Mouse (Mus musculus) bone marrow, adult 2 months (tissue): ENCODE data around the gene Nusap1. TPM values are rescaled to one million over a fixed set of nuclear protein-coding genes. Genes with fewer than 3 reads are reported as not detected.

Source experiments
- H3K27ac ChIP-seq: fragments of 200-500 bp; 2 replicates; pipeline ENCODE4 v1.5.1; 2012; ENCODE audit warnings: low read depth, mild to moderate bottlenecking, control low read depth, inconsistent platforms, low read length; ENCODE audit not compliant: control insufficient read depth, poor library complexity, insufficient read depth
- H3K4me1 ChIP-seq: fragments of 200-500 bp; 2 replicates; pipeline ENCODE4 v1.6.1; 2011; ENCODE audit warnings: low read length; ENCODE audit not compliant: control insufficient read depth, insufficient read depth
- H3K4me3 ChIP-seq: fragments of 200-500 bp; replicated peaks from 2 replicates; pipeline ENCODE3; 2011; ENCODE audit warnings: mild to moderate bottlenecking, low read depth, low read length, control low read depth; ENCODE audit not compliant: control insufficient read depth
- CTCF ChIP-seq: fragments of 200-500 bp; IDR thresholded peaks from 2 replicates; pipeline ENCODE4 v1.5.1; 2011; ENCODE audit warnings: low read length, control low read depth; ENCODE audit not compliant: control insufficient read depth, insufficient read depth
- POLR2A ChIP-seq: fragments of 200-500 bp; IDR thresholded peaks from 2 replicates; pipeline ENCODE4 v1.6.1; 2011; ENCODE audit warnings: low read depth, mild to moderate bottlenecking, control low read depth, low read length, borderline replicate concordance; ENCODE audit not compliant: control insufficient read depth
- WGBS: fragments of 180-500 bp; shearing (Covaris S2); methylation state at CpG from one replicate; pipeline ENCODE4 v1.1.7; 2018; 5-methylcytosine and 5-hydroxymethylcytosine counted together
- polyA plus RNA-seq: library from polyadenylated mRNA; stranded (reverse); fragments of >200 nt; gene quantifications from 2 replicates; pipeline ENCODE4 v1.2.4, GENCODE M21; 2011; ENCODE audit warnings: low replicate concordance; ENCODE audit not compliant: missing spikeins, insufficient read depth, insufficient read length

The Nusap1 gene
- polyA plus RNA-seq, result 62.0 and 65.0 TPM in 2 replicates

GRCm38 (mm10) chr2:119618199-119618982 is at the start of gene Nusap1, which contains the start of gene Oip5:
Gene Nusap1, plus strand, starts transcription at chr2:119618298.
Gene Oip5, minus strand, starts transcription at chr2:119618469.
- Histone ChIP-seq H3K27ac (peak within 1 kb of the TSS; percentile 95), H3K4me3 (peak within 1 kb of the TSS; percentile 97), H3K4me1 (no peaks in the 10 kb centered on the region)
- TF ChIP-seq POLR2A, result peak; percentile 57
- TF ChIP-seq CTCF, result no peak
- under 1% methylated on average over 55 of the region's 55 CpGs for WGBS

GRCm38 (mm10) chr2:119572471-119572870 is 45.6 kb upstream of the Nusap1 start:
- Histone ChIP-seq H3K4me1 (no peaks in the 10 kb centered on the region), H3K27ac (no peak overlapping the region), H3K4me3 (no peak overlapping the region)
- 40% methylated on average over 1 of the region's 1 CpGs for WGBS
- TF ChIP-seq POLR2A, result no peak

- Histone ChIP-seq H3K4me1 (no peaks in the 10 kb centered on the region), H3K4me3 (no peak overlapping the region), H3K27ac (no peak overlapping the region)
- WGBS, result 85% methylated on average over 3 of the region's 3 CpGs
- no peak for TF ChIP-seq POLR2A
- no peak for TF ChIP-seq CTCF
Observed at GRCm38 (mm10) chr2:119581571-119581970, 36.5 kb upstream of the Nusap1 start.

- H3K27ac ChIP-seq, result no peak overlapping the region
- no peaks in the 10 kb centered on the region for H3K4me1 ChIP-seq
- 45% methylated on average over 2 of the region's 2 CpGs for WGBS
- TF ChIP-seq POLR2A (no peak), CTCF (no peak)
- no peak overlapping the region for H3K4me3 ChIP-seq
Observed at GRCm38 (mm10) chr2:119583439-119583838, 34.7 kb upstream of the Nusap1 start.

GRCm38 (mm10) chr2:119584282-119584681 is 33.8 kb upstream of the Nusap1 start:
- WGBS, result 55% methylated on average over 8 of the region's 8 CpGs
- Histone ChIP-seq H3K4me1 (no peaks in the 10 kb centered on the region), H3K4me3 (no peak overlapping the region), H3K27ac (no peak overlapping the region)
- TF ChIP-seq POLR2A (no peak), CTCF (no peak)

GRCm38 (mm10) chr2:119587383-119587782 is 30.7 kb upstream of the Nusap1 start:
- no peaks in the 10 kb centered on the region for H3K4me1 ChIP-seq
- no peak overlapping the region for H3K27ac ChIP-seq
- no peak overlapping the region for H3K4me3 ChIP-seq
- 23% methylated on average over 4 of the region's 4 CpGs for WGBS
- TF ChIP-seq POLR2A (no peak), CTCF (peak; percentile 93)

GRCm38 (mm10) chr2:119591247-119591646 is 26.9 kb upstream of the Nusap1 start:
- 83% methylated on average over 3 of the region's 3 CpGs for WGBS
- TF ChIP-seq POLR2A (no peak), CTCF (no peak)
- no peak overlapping the region for H3K27ac ChIP-seq

GRCm38 (mm10) chr2:119593765-119594112 is 24.4 kb upstream of the Nusap1 start:
- WGBS, result 23% methylated on average over 7 of the region's 7 CpGs
- H3K4me1 ChIP-seq, result peaks cover 2% of the 10 kb centered on the region; the same call in 1 of the 2 replicates
- TF ChIP-seq POLR2A, result no peak
- TF ChIP-seq CTCF, result no peak
- H3K27ac ChIP-seq, result no peak overlapping the region
- peak overlapping the region; percentile 43 for H3K4me3 ChIP-seq

More at GRCm38 (mm10) chr2:119591247-119591646, 26.9 kb upstream of the Nusap1 start:
- Histone ChIP-seq H3K4me1 (no peaks in the 10 kb centered on the region), H3K4me3 (no peak overlapping the region)
